Mouse (Mus musculus) embryo, embryonic 10.5 days (tissue): ENCODE measurements at regions not wholly inside any gene's neighbourhood (a gene's known extent, or its start where the extent isn't known, plus 50 kb on each side); places are given as distances from the start of the nearest gene placed in this dataset.

Experiments
- DNase-seq: peaks from one replicate; pipeline ENCODE4 v3.0.0-alpha.2; 2015; ENCODE audit warnings: low spot score

DNA sequence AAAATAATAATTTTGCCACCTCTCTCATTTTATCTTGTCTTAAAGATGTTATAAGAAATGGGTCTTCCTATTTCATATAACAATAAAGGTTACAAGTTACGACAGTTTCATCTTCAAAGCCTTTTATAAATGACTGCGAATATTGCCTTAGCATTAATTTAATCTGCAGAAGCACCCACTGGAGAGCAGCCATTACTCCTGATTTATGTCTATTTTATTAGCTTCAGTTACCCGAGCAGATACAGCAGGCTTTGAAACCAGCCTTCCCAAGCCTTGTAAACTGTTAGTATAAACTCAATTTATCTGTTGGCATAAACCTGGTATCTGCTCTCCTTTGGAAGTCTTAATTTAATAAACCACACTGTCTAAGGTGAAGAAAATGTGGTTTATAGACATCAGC lies 2851.6 kb upstream of the Gm6569 start:
- no peak for DNase-seq

DNA sequence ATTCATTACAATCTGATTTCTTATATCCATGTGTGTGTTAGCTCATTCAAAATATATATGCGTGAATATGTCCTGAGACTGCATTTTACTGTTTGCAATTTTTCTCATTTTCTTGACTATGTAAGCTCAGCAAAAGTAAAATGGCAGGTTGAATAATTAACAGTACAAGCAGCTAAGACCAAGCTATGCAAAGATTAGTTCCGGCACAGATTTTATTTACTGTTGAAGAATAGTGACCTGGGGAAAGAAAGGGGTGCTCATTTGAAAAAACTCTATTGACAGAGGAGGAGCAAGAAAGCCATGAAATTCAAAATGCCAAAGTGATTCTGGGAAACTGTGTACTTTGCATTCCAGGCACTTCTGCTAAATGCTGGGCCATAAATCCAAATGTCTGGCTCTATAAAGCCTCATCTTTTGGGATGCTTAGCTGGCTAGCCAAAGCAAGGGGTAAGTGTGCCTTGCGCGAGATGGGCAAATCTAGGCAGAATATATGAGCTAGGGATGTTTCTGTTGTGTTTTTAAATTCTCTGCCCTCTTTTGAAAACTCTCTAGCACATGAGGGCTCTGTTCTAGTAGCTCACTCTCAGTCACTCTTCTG lies 2846.3 kb upstream of the Gm6569 start:
- peak; percentile 26 for DNase-seq

DNA sequence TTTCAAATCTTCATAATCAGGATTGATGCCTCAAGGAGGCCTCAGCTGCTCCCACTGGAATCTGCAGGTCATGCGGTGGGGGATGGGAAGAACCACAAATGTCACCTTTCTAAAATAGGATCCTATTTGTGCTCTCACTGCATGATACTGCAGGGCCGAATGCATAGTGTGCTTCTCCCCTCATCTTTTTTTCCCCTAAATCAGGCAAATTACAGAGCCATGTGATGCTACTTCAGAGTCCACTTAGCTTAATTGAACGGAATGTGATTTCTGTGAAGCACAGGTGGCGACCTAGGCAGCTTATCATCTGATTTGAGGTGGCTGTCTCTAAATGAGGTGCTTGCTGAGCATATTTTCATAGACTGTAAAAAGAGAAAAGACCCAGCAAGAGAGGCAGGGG lies 2841.0 kb upstream of the Gm6569 start:
- DNase-seq = no peak

DNA sequence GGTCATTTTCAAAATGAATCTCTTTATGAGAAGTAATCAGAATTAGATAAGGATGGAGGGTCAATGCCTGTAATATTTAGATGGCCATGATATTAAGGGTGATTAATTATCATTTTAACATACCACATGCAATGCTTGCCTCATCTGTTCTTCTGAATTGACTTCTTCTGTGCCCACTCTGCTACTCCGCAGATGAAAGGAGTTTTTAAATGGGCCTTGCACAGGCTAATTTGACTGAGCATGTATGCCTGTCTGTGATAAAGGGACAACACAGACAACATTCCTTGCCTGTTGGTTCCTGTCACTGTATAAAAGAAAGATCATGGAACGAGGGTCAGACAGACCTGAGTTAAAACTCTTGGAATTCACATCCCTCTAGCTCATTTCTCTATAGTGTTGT lies 2824.0 kb upstream of the Gm6569 start:
- DNase-seq = peak; percentile 5

DNA sequence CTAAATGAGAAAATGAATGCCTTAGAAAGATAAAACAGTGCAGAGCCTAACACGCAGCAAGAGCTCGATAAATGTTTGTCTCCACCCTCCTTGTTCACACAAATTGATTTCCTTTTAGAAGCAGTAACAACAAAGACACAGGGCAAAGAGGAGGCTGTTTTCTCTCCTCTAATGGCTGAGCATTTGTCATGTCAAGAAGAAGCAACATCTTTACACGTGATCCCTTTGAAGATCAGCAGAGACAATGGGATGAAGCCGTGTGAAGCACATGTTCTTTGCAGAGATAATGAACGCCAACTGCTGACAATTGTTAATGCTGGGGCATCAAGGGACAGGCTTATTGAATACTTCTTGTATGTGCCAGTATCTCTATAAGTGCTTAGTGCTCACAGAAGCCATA lies 2823.6 kb upstream of the Gm6569 start:
- DNase-seq = peak; percentile 57

DNA sequence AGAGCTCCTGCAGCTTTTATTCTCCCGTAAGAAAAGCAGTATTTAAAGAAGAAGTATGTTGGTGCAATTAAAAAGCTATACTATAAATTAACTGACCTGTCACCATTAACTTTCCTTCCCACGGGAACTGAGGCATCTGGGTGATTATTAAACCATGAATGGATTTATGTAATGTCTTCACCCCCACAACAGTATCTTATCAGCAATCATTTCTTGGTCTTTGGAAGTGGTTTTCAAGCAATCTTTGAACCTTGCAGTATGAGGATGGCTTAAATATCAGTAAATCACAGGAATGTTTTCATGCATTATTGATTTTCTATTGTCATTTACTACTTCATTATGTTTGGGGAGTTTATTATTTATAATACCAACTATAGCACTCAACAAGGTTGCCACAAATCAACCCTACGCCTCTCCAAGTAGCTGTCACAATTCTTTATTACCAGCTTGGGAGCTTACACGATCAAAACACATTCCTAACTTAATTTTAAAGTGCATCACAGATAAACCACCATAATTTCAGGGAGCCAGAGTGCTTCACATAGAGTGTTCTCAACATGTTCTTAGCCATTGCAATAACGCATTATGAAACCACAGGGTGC lies 2780.0 kb upstream of the Gm6569 start:
- DNase-seq = no peak

DNA sequence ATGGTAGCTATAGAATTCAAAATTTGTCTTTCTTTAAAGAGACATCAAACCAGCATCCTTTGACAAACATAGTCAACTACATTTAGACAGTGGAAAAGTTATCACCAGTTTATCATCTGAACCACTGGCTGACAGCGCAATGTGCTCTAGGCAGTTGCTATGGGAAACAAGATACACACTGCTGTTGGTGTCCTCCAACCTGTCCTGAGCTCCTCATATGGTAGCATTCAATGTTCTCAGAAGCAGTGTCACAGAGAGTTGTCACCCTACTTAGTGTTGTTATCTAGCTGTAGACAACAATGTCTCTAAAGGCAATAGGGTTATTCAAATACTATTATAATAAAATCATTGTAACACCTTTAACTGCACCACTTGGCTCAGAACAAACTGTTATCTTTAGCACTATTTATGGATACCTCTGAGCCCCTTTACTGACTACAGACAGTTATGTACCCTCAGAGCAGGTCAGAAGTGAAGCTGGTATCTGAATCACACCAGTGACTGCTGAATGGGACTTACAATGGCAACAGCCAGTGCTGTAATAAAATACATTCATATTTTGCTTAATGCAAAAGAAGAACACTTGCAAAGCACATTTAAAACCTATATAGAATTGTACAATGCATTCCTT lies 2747.9 kb upstream of the Gm6569 start:
- no peak for DNase-seq

DNA sequence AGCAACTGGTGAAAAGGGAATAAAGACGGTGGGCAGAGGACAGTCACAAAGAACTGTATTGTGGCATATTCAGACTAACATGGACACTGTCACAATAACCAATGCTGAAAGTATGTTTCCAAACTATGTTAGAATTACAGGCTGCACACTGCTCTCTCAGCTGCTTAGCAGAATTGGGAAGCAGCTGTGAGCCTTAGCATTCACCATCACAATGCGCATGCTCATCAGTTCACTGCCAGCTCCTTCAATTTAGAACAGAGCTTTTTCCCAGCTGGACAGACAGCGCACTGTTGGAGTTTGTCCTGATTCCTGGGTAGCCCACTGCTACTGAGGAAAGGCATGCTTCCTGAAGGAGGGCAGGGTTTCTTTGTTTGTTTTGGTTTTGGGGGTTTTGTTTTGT lies 2735.2 kb upstream of the Gm6569 start:
- peak; percentile 39 for DNase-seq

DNA sequence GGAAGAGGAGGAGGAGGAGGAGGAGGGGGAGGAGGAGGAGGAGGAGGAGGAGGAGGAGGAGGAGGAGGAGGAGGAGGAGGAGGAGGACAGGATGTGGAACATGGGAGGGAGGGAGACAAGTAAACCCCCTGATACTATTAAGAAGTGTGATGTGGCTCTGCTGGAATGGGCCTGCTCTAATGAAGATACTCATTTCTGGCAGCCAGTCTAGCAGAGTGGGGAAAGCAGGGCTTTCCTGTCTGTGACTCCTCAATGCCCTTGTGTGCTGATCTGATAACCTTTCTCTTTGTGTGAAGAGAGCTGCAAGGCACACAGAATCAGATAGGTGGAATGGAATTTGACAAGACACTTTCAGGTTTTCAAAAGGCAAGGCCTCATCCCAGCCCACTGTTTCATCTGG lies 2704.6 kb upstream of the Gm6569 start:
- no peak for DNase-seq

DNA sequence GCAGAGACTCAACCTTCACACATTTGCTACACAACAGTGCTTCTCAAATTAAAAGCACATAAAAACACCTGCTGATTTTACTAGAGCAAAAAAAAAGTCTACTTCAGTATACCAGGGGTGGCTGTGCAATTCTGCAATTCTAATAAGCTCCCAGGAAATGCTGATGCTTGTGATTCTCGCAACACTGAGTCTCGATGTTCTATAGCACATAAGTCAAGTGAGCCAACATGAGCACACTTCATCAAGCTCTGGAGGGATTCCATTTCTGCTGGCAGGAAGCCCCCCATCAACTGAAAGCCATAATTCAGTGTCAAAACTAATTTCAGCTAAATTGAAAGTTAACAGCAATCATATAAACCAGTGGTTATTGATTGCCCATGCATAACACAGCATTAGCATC lies 2676.7 kb upstream of the Gm6569 start:
- no peak for DNase-seq

DNA sequence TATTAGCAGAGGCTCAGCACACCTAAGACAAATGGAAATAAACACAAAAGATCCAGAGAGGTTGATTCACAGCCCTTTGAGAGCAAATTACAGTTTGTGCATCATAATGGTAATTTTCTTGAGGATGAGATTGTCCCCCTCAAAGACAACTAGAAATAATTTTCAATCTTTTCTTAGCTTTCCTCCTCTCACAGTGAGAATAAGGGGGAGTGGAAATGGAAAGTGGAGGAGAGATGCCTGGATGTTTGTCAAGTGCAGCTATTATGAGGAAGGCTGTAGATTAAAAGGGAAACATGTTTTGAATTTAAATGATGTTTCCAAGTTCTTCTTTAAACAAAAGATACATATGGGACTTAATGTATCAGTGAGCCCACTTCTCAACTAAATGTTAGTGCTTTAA lies 2672.3 kb upstream of the Gm6569 start:
- DNase-seq = no peak

DNA sequence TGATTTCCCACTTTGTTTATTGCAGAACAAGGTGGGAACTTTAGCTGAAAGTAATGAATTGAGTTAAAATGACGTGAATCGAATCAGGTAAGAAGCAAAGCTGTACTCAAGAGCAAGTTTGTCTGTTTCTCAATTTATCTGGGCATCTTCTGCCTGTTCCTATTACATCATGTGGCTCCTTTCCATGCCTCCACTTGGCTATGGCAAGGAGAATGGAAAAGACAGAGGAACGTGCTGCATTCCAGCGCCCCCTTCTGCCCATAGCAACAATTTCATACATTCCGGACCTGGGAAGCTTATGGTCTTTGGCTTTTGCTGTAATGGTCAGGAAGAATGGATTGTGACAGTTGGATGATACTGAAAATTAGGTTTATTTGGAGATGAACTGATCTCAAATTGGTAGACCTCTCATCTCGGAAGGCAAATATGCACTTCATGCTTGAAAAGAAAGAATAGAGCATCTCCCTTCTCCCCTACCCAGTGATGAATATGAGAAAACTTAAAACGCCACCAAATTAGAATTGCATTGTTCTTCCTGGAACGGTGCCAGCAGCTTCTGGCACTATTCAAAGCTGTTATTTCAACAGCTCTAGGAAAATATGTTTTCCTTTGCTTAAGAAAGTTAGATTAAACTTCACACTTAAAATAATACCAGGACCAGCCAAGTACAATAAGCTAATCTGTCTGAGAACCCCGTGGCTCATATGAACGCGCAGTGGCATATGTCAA lies 2639.2 kb upstream of the Gm6569 start:
- peak; percentile 62 for DNase-seq

DNA sequence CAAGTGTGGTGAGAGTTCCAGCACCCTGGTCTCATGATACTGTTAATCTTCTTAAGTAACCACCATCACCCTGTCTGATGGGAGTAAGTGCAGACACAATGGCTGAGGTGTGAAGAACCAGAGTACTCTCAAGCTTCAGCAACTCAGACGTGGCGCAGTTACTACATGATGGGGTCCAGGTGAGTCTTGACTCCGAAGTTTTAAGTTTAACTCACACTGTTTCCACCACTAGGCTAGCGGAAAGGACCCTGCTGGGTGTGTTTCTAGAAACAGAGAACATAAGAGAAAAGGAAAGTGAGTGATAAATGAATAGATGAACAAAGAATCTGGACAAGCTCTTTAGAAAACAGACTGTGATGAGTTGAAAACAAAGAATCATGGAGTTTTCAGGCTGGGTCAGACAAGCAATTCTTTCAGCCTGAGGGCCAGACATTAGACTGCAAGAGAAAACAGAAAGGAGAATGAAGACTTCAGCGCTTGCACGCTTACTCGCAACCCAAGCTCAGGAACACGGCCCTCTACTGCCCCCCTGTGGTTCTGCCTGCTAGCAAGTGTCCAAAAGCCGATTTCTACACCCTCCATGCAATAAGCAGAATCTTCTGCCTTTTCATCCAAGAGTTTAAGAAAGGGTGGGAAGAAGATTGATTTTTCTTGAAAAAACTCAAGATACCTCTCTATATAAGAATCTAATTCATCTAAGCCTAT lies 2593.6 kb upstream of the Gm6569 start:
- peak; percentile 85 for DNase-seq

DNA sequence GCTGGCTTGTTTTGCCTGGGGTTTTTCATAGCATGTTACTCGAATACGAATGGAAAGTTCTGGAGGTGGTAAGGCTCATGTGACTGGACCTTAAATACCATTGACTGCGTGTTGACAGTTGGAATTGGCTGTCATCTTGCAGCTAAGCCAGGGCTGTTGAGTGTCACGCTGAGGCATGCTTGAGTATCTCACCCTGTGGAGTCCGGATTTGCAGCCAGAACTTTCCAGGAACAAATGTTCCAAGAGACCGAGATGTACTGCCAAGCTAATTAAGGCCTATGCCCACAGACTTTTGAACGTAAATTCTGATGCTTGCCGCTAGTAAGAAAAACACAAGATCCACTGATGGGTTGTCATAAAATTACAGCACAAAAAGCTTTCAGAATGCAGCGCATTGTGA lies 2590.8 kb upstream of the Gm6569 start:
- DNase-seq = no peak

DNA sequence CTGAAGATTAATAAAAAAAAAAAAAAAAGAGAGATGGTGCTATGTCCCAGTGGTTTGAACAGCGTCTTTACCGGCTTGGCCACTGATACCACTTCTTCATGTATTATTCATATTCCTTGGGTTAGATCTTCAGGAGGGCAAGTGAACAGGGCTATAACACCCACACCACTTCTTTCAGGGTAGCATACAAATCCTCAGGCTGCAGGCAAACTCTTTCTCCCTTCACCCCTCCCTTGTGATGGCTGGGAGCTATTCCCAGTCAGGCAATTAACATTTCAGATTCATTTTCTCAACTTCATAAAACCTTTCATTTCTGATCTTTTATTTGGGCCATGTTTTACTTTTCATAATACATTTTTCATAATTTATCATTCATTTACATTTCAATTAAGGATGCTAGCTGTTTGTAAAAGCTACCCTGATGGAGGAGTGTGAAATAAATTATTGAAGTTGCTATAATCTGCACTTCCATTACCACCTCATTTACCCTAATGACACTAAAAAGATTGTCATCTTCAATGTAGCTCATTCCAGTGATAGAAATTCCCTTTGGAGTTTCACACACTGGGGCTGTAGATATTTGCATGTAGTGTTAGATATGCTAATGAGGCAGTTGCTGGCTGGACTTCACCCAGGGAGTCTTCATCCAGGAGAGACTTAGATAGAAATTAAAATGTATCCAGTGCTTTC lies 2558.3 kb upstream of the Gm6569 start:
- no peak for DNase-seq

DNA sequence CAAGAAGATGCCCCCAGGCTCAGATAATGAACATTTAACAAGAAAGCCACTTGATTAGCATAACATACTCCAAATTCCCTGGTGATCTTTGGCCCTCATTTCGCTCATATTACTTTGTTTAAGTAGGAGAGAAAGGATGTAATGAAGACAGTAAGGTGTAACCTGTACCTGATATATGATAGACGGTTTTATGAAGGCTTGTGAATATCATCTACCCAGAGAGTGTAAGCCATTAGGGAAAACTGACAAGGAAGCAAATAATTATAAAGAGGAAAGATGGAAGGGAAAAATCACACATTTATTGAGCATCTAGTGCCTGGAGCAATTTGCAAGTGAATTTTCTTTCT lies 2557.8 kb upstream of the Gm6569 start:
- DNase-seq = no peak

DNA sequence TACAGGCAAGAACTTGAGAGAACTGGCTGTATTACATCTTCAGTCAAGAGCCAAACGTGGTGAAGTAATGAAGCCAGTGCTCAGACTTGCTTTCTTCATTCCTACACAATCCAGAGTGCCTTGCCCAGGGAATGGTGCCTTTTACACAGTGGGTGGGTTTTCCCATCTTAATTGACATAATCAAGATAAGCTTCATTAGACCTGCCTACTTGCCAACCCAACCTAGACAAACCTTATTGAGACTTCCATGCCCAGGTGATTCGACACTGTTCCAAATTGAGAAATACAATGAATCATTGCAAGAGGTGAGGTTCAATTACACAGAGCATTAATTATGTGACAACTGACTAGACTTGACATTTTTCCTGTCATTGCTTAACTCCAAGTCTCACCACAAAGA lies 2557.0 kb upstream of the Gm6569 start:
- no peak for DNase-seq

DNA sequence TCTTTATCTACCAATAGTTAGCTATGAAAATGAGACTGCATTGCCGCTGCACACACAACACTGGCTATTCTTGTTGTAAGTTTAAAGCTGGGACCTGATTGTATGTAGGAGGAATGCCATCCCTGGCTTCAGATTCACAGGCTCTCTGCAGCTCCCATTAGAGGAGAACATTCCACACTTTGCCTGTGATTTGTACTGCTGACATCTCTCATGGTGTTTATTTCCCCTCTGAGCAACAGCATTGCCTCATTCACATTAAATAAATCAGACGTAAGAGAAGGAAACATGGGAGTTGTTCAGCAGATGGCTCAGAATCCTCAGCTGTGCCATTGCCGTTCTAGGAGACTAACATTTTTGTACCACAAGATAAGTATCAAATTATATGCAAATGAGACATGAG lies 2550.6 kb upstream of the Gm6569 start:
- DNase-seq = no peak

DNA sequence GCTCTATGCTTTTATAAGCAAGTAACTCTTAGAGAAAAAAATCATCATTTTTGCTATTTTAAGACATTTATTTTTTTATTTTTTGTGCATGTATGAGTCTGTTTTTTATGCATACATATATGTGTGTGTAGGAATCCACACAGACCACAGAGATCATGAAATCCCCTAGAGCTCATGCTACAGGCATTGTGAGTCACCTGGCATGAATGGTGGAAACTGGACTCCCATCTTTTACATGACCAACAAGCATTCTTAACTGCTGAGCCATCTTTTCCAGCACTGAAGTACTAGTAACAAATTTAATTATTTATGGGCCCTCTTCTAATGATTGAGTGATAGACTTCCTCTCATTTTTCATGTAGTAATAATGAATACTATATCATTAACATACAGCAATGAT lies 2531.8 kb upstream of the Gm6569 start:
- no peak for DNase-seq

DNA sequence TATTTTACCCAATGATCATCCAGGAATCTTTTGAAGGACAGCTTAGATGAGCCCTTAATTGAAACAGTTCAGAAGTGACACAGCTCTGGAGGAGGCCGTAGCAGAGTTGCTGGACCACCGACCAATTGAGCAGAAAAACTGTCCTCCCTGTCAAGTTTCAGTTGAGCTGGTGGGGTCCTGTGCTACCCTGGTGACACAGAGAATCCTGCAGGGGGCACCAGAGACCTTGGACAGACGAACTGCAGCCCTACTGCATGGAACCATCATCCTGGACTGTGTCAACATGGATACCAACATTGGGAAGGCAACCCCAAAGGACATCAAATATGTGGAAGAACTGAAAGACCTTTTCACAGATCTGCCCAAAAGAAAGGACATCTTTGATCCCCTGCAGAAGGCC lies 2524.1 kb upstream of the Gm6569 start:
- DNase-seq = no peak

DNA sequence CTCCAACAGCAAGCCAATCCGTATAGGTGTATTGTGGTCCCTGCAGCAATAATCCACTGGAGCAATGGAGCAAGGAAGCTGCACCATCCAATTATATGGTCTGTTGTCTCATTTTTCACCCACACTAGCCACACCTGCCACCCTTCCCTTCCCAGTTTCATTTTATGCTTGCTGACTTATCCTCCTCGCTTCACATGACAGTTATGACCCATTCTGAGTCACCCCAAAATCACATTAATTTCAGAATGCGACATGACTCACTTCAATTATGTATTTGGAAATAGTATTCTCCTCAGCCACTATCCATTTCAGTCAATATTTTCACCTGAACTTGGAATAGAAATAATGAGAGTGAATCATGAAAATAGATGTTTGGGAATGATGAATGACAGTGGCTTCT lies 2507.8 kb upstream of the Gm6569 start:
- DNase-seq = no peak

DNA sequence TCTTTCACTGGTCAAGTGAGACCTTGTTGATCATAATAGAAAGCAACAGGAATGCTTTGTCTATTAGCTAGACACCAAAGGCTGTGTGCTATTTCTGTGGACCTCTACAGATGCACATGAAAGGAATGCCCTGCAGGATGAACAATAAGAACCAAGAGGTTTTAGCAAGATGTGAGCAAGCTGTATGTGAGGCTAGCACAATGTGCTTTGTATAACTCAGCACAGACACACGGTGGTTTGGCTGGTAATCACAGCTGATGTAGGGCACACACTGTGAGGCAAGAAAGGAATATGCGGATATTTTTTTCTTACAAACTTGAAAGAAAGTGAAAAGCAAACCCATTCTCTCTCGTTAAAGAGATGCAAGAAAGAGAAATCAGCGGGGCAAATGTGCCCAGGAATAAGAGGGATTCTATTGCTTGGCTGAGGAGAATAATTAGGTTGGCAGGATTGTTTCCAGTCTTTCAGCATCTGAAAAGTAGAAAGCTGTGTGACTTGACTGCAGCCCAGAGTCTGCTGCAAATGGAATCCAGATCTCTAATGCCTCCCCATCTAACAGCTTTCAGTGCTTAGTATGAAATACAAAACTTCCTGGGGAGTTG lies 2476.1 kb upstream of the Gm6569 start:
- DNase-seq = peak; percentile 3
